Mouse (Mus musculus): ENCODE results near the gene Denr. TPM values are rescaled to one million over a fixed set of nuclear protein-coding genes. Genes with fewer than 3 reads are reported as not detected.
A peak's percentile ranks its signal among the peaks of the same experiment; 100 is the strongest.

The Denr gene
- total and polyA plus RNA-seq, 3 experiments = 51.7 to 150 (median 54.0) TPM

GRCm38 (mm10) chr5:123869615-123870014, 37.4 kb upstream of the Denr start:
- peaks cover 13% of the 10 kb centered on the region; the same call in 1 of the 2 replicates for H3K27me3 ChIP-seq (ENCODE audit: insufficient read depth, low read length)
- H3K4me3 ChIP-seq (ENCODE audit: low read depth, low read length) = no peak overlapping the region

GRCm38 (mm10) chr5:123874177-123874576, 32.8 kb upstream of the Denr start:
- Histone ChIP-seq H3K9me3 (replicated peaks) (no peaks in the 10 kb centered on the region), H3K4me3 (ENCODE audit: low read depth, low read length) (no peak overlapping the region), H3K36me3 (replicated peaks) (no peaks in the 10 kb centered on the region), H3K27me3 (ENCODE audit: insufficient read depth, low read length) (peaks cover 13% of the 10 kb centered on the region; the same call in 1 of the 2 replicates), H3K4me1 (ENCODE audit: insufficient read depth, low read depth, low read length) (no peaks in the 10 kb centered on the region)
- TF ChIP-seq GATA1 (IDR thresholded peaks at IDR 0.05; ENCODE audit: borderline replicate concordance, low read length) = no peak
- TF ChIP-seq GATA2 (IDR thresholded peaks at IDR 0.05; ENCODE audit: borderline replicate concordance, low read depth, low read length) = no peak
- no peak for TF ChIP-seq POLR2AphosphoS5 (IDR thresholded peaks at IDR 0.05; ENCODE audit: insufficient replicate concordance, low read depth, low read length)
- no peak for TF ChIP-seq CTCF (IDR thresholded peaks at IDR 0.05; ENCODE audit: low read depth, low read length)
- TF ChIP-seq TAL1 (conservative IDR thresholded peaks at IDR 0.05; ENCODE audit: low read depth, low read length) = no peak
- DNase-seq (ENCODE audit: low spot score) (no peak), ATAC-seq (ENCODE audit: extremely low read depth, insufficient number of reproducible peaks, low FRiP score, poor library complexity, severe bottlenecking) (no peak)

More at GRCm38 (mm10) chr5:123869615-123870014, 37.4 kb upstream of the Denr start:
- TF ChIP-seq CTCF (IDR thresholded peaks at IDR 0.05; ENCODE audit: low read depth, low read length) = no peak
- no peak for TF ChIP-seq GATA1 (IDR thresholded peaks at IDR 0.05; ENCODE audit: borderline replicate concordance, low read length)
- no peak for TF ChIP-seq POLR2AphosphoS5 (IDR thresholded peaks at IDR 0.05; ENCODE audit: insufficient replicate concordance, low read depth, low read length)
- no peak for DNase-seq (ENCODE audit: low spot score)
- Histone ChIP-seq H3K9me3 (replicated peaks) (no peaks in the 10 kb centered on the region), H3K36me3 (replicated peaks) (no peaks in the 10 kb centered on the region), H3K4me1 (ENCODE audit: insufficient read depth, low read depth, low read length) (no peaks in the 10 kb centered on the region)
- no peak for ATAC-seq (ENCODE audit: extremely low read depth, insufficient number of reproducible peaks, low FRiP score, poor library complexity, severe bottlenecking)

- ATAC-seq (ENCODE audit: extremely low read depth, insufficient number of reproducible peaks, low FRiP score, poor library complexity, severe bottlenecking) (no peak), DNase-seq (ENCODE audit: low spot score) (no peak)
- H3K4me1 ChIP-seq (ENCODE audit: insufficient read depth, low read depth, low read length) = 0 out of 2 replicates have a peak, but pooled peaks cover 3% of the 10 kb centered on the region
- H3K9me3 ChIP-seq (replicated peaks) = no peaks in the 10 kb centered on the region
- H3K27me3 ChIP-seq (ENCODE audit: insufficient read depth, low read length) = peaks cover 20% of the 10 kb centered on the region; the same call in 1 of the 2 replicates
- no peak overlapping the region for H3K4me3 ChIP-seq (ENCODE audit: low read depth, low read length)
- TF ChIP-seq GATA2 (IDR thresholded peaks at IDR 0.05; ENCODE audit: borderline replicate concordance, low read depth, low read length) (no peak), POLR2AphosphoS5 (IDR thresholded peaks at IDR 0.05; ENCODE audit: insufficient replicate concordance, low read depth, low read length) (no peak), TAL1 (conservative IDR thresholded peaks at IDR 0.05; ENCODE audit: low read depth, low read length) (no peak), GATA1 (IDR thresholded peaks at IDR 0.05; ENCODE audit: borderline replicate concordance, low read length) (no peak), CTCF (IDR thresholded peaks at IDR 0.05; ENCODE audit: low read depth, low read length) (no peak)
- no peaks in the 10 kb centered on the region for H3K36me3 ChIP-seq (replicated peaks)
These were observed 28.9 kb upstream of the Denr start for GRCm38 (mm10) chr5:123878056-123878455.

- DNase-seq (ENCODE audit: low spot score) (no peak), ATAC-seq (ENCODE audit: extremely low read depth, insufficient number of reproducible peaks, low FRiP score, poor library complexity, severe bottlenecking) (no peak)
- Histone ChIP-seq H3K4me1 (ENCODE audit: insufficient read depth, low read depth, low read length) (peaks cover 14% of the 10 kb centered on the region), H3K27me3 (ENCODE audit: insufficient read depth, low read length) (peaks cover 20% of the 10 kb centered on the region; the same call in 1 of the 2 replicates), H3K9me3 (replicated peaks) (no peaks in the 10 kb centered on the region), H3K4me3 (ENCODE audit: low read depth, low read length) (no peak within 1 kb of the TSS), H3K36me3 (replicated peaks) (no peaks in the 10 kb centered on the region)
- no peak for TF ChIP-seq CTCF (IDR thresholded peaks at IDR 0.05; ENCODE audit: low read depth, low read length)
These were observed 27.0 kb upstream of the Denr start, which contains the start of gene Hcar1 for GRCm38 (mm10) chr5:123879928-123880327. Gene Hcar1 (minus strand): TSS chr5:123880020.

DNA sequence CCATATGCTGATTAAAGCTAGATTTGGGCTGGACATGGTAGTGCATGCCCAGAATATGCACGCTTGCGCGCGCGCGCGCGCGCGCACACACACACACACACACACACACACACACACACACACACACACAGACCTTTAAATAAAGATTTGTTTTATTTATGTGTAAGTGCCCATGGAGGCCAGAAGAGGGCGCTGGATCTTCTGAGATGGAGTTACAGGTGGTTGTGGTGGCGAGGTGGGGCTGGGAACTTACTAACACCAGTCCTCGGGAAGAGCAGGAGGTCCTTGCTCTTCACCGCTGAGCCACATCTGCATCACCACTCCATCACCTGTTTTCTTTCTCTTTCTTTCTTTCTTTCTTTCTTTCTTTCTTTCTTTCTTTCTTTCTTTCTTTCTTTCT, 26.2 kb upstream of the Denr start:
- Histone ChIP-seq H3K27me3 (ENCODE audit: insufficient read depth, low read length) (peaks cover 20% of the 10 kb centered on the region; the same call in 1 of the 2 replicates), H3K9me3 (replicated peaks) (no peaks in the 10 kb centered on the region), H3K4me3 (ENCODE audit: low read depth, low read length) (no peak overlapping the region), H3K36me3 (replicated peaks) (no peaks in the 10 kb centered on the region), H3K4me1 (ENCODE audit: insufficient read depth, low read depth, low read length) (peaks cover 14% of the 10 kb centered on the region)
- TF ChIP-seq GATA1 (IDR thresholded peaks at IDR 0.05; ENCODE audit: borderline replicate concordance, low read length) = no peak
- TF ChIP-seq POLR2AphosphoS5 (IDR thresholded peaks at IDR 0.05; ENCODE audit: insufficient replicate concordance, low read depth, low read length) = no peak
- ATAC-seq (ENCODE audit: extremely low read depth, insufficient number of reproducible peaks, low FRiP score, poor library complexity, severe bottlenecking) (no peak), DNase-seq (ENCODE audit: low spot score) (no peak)

GRCm38 (mm10) chr5:123883891-123884290, 23.1 kb upstream of the Denr start:
- H3K9me3 ChIP-seq (replicated peaks) = no peaks in the 10 kb centered on the region
- TF ChIP-seq GATA2 (IDR thresholded peaks at IDR 0.05; ENCODE audit: borderline replicate concordance, low read depth, low read length) (no peak), TAL1 (conservative IDR thresholded peaks at IDR 0.05; ENCODE audit: low read depth, low read length) (no peak), POLR2AphosphoS5 (IDR thresholded peaks at IDR 0.05; ENCODE audit: insufficient replicate concordance, low read depth, low read length) (no peak), CTCF (IDR thresholded peaks at IDR 0.05; ENCODE audit: low read depth, low read length) (no peak), GATA1 (IDR thresholded peaks at IDR 0.05; ENCODE audit: borderline replicate concordance, low read length) (no peak)
- H3K4me1 ChIP-seq (ENCODE audit: insufficient read depth, low read depth, low read length) = peaks cover 14% of the 10 kb centered on the region
- H3K27me3 ChIP-seq (ENCODE audit: insufficient read depth, low read length) = peaks cover 17% of the 10 kb centered on the region
- no peak overlapping the region for H3K4me3 ChIP-seq (ENCODE audit: low read depth, low read length)
- H3K36me3 ChIP-seq (replicated peaks) = no peaks in the 10 kb centered on the region
- DNase-seq (ENCODE audit: low spot score) (no peak), ATAC-seq (ENCODE audit: extremely low read depth, insufficient number of reproducible peaks, low FRiP score, poor library complexity, severe bottlenecking) (no peak)

GRCm38 (mm10) chr5:123884332-123884731, 22.6 kb upstream of the Denr start:
- Histone ChIP-seq H3K36me3 (replicated peaks) (no peaks in the 10 kb centered on the region), H3K27me3 (ENCODE audit: insufficient read depth, low read length) (peaks cover 20% of the 10 kb centered on the region), H3K4me3 (ENCODE audit: low read depth, low read length) (no peak overlapping the region), H3K4me1 (ENCODE audit: insufficient read depth, low read depth, low read length) (peaks cover 14% of the 10 kb centered on the region), H3K9me3 (replicated peaks) (no peaks in the 10 kb centered on the region)
- TF ChIP-seq GATA1 (IDR thresholded peaks at IDR 0.05; ENCODE audit: borderline replicate concordance, low read length) (no peak), TAL1 (conservative IDR thresholded peaks at IDR 0.05; ENCODE audit: low read depth, low read length) (no peak), CTCF (IDR thresholded peaks at IDR 0.05; ENCODE audit: low read depth, low read length) (no peak), GATA2 (IDR thresholded peaks at IDR 0.05; ENCODE audit: borderline replicate concordance, low read depth, low read length) (no peak), POLR2AphosphoS5 (IDR thresholded peaks at IDR 0.05; ENCODE audit: insufficient replicate concordance, low read depth, low read length) (no peak)
- ATAC-seq (ENCODE audit: extremely low read depth, insufficient number of reproducible peaks, low FRiP score, poor library complexity, severe bottlenecking) (no peak), DNase-seq (ENCODE audit: low spot score) (peak; percentile 18)
